Mouse (Mus musculus) forebrain, embryonic 13.5 days (tissue): ENCODE data around the gene Agpat1. TPM values are rescaled to one million over a fixed set of nuclear protein-coding genes. Genes with fewer than 3 reads are reported as not detected.

ENCODE experiments used
- ATAC-seq: fragments of 200-750 bp; cut with Nextera tagmentation; 2 replicates; pipeline ENCODE4 v1.8.0; 2017
- H3K27ac ChIP-seq: fragments of 300-500 bp; sonication (generic); 2 replicates; pipeline ENCODE4 v1.5.1; 2015; ENCODE audit warnings: inconsistent platforms, mild to moderate bottlenecking, moderate library complexity
- H3K27me3 ChIP-seq: fragments of 300-500 bp; sonication (generic); 2 replicates; pipeline ENCODE4 v1.6.1; 2015; ENCODE audit warnings: mild to moderate bottlenecking, inconsistent platforms
- H3K36me3 ChIP-seq: fragments of 300-500 bp; sonication (generic); 2 replicates; pipeline ENCODE4 v1.6.1; 2015; ENCODE audit warnings: mild to moderate bottlenecking, inconsistent platforms; ENCODE audit not compliant: poor library complexity, severe bottlenecking
- H3K4me1 ChIP-seq: fragments of 300-500 bp; sonication (generic); 2 replicates; pipeline ENCODE4 v1.6.1; 2015; ENCODE audit warnings: inconsistent platforms
- H3K4me2 ChIP-seq: fragments of 300-500 bp; sonication (generic); 2 replicates; pipeline ENCODE4 v1.6.1; 2015; ENCODE audit warnings: inconsistent platforms, mild to moderate bottlenecking, moderate library complexity
- H3K4me3 ChIP-seq: fragments of 300-500 bp; sonication (generic); 2 replicates; pipeline ENCODE4 v1.5.1; 2015; ENCODE audit warnings: mild to moderate bottlenecking, inconsistent platforms
- H3K9ac ChIP-seq: fragments of 300-500 bp; sonication (generic); 2 replicates; pipeline ENCODE4 v1.6.1; 2015; ENCODE audit warnings: mild to moderate bottlenecking, inconsistent platforms
- H3K9me3 ChIP-seq: fragments of 300-500 bp; sonication (generic); replicated peaks from 2 replicates; pipeline ENCODE4 v1.6.1; 2016; ENCODE audit warnings: inconsistent platforms
- WGBS: fragments of 180-500 bp; shearing (Covaris S2); methylation state at CpG from one replicate; pipeline ENCODE4 v1.1.7; 2015; 5-methylcytosine and 5-hydroxymethylcytosine counted together
- polyA plus RNA-seq: library from polyadenylated mRNA; unstranded; fragments of >200 nt; fragmentation: Nextera tagmentation; extraction: Ambion mirVana; gene quantifications from 2 replicates; pipeline ENCODE4 v1.2.1, GENCODE M21; 2015

Gene Agpat1
- polyA plus RNA-seq, 1 experiment from 2014 or later: 74.4 TPM

- Histone ChIP-seq H3K9ac (peak overlapping the region; percentile 93), H3K4me3 (peak overlapping the region; percentile 69), H3K36me3 (no peaks in the 10 kb centered on the region), H3K9me3 (no peaks in the 10 kb centered on the region), H3K27me3 (no peaks in the 10 kb centered on the region), H3K4me1 (peaks cover 51% of the 10 kb centered on the region), H3K4me2 (peak overlapping the region; percentile 89), H3K27ac (peak overlapping the region; percentile 99)
- under 1% methylated on average over 50 of the region's 50 CpGs for WGBS
- ATAC-seq: peak; percentile 86
Measured at GRCm38 (mm10) chr17:34587423-34587811, 16.6 kb upstream of the Agpat1 start.

GRCm38 (mm10) chr17:34587814-34588213 lies 16.2 kb upstream of the Agpat1 start:
- H3K27ac ChIP-seq: peak overlapping the region; percentile 99
- 4% methylated on average over 19 of the region's 19 CpGs for WGBS
- no peak for ATAC-seq
- peak overlapping the region; percentile 89 for H3K4me2 ChIP-seq
- H3K4me3 ChIP-seq: peak overlapping the region; percentile 69
- peak overlapping the region; percentile 93 for H3K9ac ChIP-seq
- H3K9me3 ChIP-seq: no peaks in the 10 kb centered on the region
- H3K36me3 ChIP-seq: no peaks in the 10 kb centered on the region
- H3K27me3 ChIP-seq: no peaks in the 10 kb centered on the region
- peaks cover 54% of the 10 kb centered on the region for H3K4me1 ChIP-seq

DNA sequence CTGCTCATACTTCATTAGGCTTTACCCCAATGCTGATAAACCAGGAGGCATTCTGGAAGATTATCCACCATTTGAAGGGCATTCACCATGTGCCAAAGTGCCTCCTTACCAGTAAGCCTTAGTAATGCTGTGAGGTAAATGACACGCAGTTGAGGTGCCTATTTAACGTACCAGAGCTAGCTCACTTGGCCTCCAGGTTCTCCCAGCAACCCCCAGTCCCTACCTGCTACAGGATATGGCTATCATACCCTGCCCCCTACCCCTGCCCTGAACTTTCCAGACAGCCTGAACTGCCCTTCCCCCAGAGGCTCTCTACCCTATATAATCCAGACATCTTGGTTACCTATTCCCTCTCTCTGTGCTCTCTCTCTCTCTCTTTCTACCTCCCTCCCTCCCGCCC lies 15.3 kb upstream of the Agpat1 start:
- Histone ChIP-seq H3K36me3 (no peaks in the 10 kb centered on the region), H3K4me3 (no peak overlapping the region), H3K4me1 (peaks cover 64% of the 10 kb centered on the region), H3K27me3 (no peaks in the 10 kb centered on the region), H3K9me3 (no peaks in the 10 kb centered on the region), H3K27ac (no peak overlapping the region), H3K9ac (no peak overlapping the region), H3K4me2 (0 out of 2 replicates have a peak overlapping the region, but pooled peaks have one; percentile 89)
- WGBS: 61% methylated on average over 3 of the region's 3 CpGs
- ATAC-seq: no peak

- Histone ChIP-seq H3K4me2 (0 out of 2 replicates have a peak overlapping the region, but pooled peaks have one; percentile 8), H3K9me3 (no peaks in the 10 kb centered on the region), H3K4me3 (no peak overlapping the region), H3K36me3 (peaks cover 3% of the 10 kb centered on the region), H3K4me1 (peaks cover 68% of the 10 kb centered on the region), H3K9ac (no peak overlapping the region), H3K27ac (no peak overlapping the region; the same call in 1 of the 2 replicates), H3K27me3 (no peaks in the 10 kb centered on the region)
- ATAC-seq: no peak
- 53% methylated on average over 7 of the region's 7 CpGs for WGBS
Measured at GRCm38 (mm10) chr17:34589206-34589605, 14.9 kb upstream of the Agpat1 start.

GRCm38 (mm10) chr17:34589681-34590101 lies 14.4 kb upstream of the Agpat1 start, which contains the start of gene Gpsm3:
Gpsm3 (plus strand) TSS chr17:34589806.
- Histone ChIP-seq H3K36me3 (peaks cover 8% of the 10 kb centered on the region), H3K9me3 (no peaks in the 10 kb centered on the region), H3K4me2 (peak within 1 kb of the TSS; percentile 97), H3K27me3 (no peaks in the 10 kb centered on the region), H3K27ac (peak within 1 kb of the TSS; percentile 99), H3K4me1 (peaks cover 73% of the 10 kb centered on the region), H3K9ac (no peak within 1 kb of the TSS; the same call in 1 of the 2 replicates), H3K4me3 (no peak within 1 kb of the TSS)
- no peak for ATAC-seq
- WGBS: 48% methylated on average over 7 of the region's 7 CpGs

DNA sequence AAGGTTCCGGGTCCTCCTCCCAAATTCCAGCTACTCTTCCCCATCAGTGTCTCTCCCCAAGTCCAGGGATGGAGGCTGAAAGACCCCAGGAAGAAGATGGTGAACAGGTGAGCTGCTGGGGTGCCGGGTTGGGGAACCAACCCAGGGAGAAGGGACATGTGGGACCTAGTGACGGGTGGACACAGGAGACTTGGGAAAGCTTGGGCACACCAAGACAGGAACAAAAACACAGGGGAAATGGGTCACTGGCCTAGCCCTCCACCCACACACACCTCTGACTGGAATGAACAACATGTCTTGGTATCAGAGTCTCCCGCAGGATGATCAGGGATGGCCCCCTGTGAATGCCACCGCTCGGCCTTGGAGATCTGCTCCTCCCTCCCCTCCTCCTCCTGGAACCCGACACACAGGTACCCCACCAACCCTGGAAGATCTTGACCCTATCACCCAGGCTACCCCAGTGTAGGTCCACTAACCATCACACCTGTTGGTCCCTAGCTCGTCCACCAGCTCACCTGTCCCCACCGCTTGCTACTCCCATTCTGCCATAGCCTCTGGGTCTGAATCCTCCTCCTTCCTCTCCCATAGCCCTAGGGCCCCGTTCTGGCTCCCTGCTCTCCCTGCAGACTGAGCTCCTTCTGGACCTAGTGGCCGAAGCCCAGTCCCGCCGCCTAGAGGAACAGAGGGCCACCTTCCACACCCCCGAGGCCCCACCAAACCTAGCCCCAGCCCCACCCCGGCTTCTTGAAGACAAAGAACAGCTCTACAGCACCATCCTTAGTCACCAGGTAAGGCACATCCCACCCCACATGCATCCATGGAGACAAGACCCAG lies 13.7 kb upstream of the Agpat1 start:
- no peak for ATAC-seq
- H3K27me3 ChIP-seq: no peaks in the 10 kb centered on the region
- peaks cover 78% of the 10 kb centered on the region for H3K4me1 ChIP-seq
- H3K4me3 ChIP-seq: peak overlapping the region; percentile 85; the same call in 1 of the 2 replicates
- no peak overlapping the region; the same call in 1 of the 2 replicates for H3K9ac ChIP-seq
- H3K9me3 ChIP-seq: no peaks in the 10 kb centered on the region
- WGBS: 71% methylated on average over 15 of the region's 15 CpGs
- H3K4me2 ChIP-seq: peak overlapping the region; percentile 97
- peak overlapping the region; percentile 99 for H3K27ac ChIP-seq
- H3K36me3 ChIP-seq: peaks cover 14% of the 10 kb centered on the region

DNA sequence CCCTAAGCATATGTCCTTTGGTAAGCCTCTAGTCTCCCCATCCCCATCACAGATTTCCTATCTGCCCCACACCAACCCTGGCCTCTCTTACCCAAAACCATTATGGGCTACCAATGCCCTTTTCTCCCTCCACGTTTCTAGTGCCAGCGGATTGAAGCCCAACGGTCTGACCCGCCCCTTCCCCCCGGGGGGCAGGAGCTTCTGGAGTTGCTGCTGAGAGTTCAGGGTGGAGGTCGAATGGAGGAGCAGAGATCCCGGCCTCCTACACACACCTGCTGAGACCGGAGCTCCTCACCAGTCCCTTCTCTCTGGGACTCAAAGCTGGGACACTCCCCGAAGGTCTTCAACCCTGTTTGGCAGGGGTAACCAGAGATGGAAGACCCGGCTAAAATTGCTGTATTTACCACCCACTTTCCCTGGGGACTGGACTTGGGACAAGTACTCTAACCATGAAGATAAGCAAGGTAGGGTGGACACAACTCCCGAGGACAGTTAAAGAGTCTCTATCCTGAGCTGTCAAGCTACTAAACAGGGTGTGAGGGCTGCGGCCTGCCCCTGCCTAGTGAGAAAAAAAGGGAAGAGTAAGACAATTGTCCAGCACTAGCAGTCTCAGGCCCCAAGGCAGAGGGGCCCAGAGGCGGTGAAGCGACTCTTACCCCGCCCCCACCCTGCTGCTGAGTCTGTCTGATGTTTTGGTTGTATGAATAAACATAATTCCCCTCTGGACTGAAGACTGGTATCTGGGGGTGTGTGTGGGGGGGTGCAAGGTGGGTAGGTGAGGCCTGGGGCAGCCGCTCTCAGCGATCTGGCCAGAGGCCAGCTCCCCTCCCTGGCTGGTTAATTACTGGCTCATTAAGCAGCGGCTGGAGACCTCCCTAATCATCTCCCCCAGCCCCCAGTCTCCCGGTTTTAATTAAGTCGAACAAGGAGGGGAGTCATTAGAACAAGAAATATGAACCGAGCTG lies 12.8 kb upstream of the Agpat1 start, which contains the start of gene Pbx2:
Gene Pbx2, plus strand, starts transcription at position 238 of the 965 bp plus-strand sequence.
- Histone ChIP-seq H3K36me3 (peaks cover 24% of the 10 kb centered on the region), H3K9me3 (no peaks in the 10 kb centered on the region), H3K4me1 (peaks cover 75% of the 10 kb centered on the region), H3K4me2 (peak within 1 kb of the TSS; percentile 97), H3K4me3 (peak within 1 kb of the TSS; percentile 85), H3K27ac (peak within 1 kb of the TSS; percentile 99), H3K9ac (peak within 1 kb of the TSS; percentile 99), H3K27me3 (no peaks in the 10 kb centered on the region)
- 3% methylated on average over 21 of the region's 21 CpGs for WGBS
- ATAC-seq: peak; percentile 6; the same call in 1 of the 2 replicates

- Histone ChIP-seq H3K4me3 (peak overlapping the region; percentile 85), H3K9ac (peak overlapping the region; percentile 99), H3K9me3 (no peaks in the 10 kb centered on the region), H3K27me3 (no peaks in the 10 kb centered on the region), H3K4me2 (peak overlapping the region; percentile 97), H3K4me1 (peaks cover 72% of the 10 kb centered on the region), H3K27ac (peak overlapping the region; percentile 99), H3K36me3 (peaks cover 24% of the 10 kb centered on the region)
- WGBS: 0% methylated on average over 17 of the region's 35 CpGs
- ATAC-seq: peak; percentile 44
Measured at GRCm38 (mm10) chr17:34591994-34592375, 12.1 kb upstream of the Agpat1 start.

DNA sequence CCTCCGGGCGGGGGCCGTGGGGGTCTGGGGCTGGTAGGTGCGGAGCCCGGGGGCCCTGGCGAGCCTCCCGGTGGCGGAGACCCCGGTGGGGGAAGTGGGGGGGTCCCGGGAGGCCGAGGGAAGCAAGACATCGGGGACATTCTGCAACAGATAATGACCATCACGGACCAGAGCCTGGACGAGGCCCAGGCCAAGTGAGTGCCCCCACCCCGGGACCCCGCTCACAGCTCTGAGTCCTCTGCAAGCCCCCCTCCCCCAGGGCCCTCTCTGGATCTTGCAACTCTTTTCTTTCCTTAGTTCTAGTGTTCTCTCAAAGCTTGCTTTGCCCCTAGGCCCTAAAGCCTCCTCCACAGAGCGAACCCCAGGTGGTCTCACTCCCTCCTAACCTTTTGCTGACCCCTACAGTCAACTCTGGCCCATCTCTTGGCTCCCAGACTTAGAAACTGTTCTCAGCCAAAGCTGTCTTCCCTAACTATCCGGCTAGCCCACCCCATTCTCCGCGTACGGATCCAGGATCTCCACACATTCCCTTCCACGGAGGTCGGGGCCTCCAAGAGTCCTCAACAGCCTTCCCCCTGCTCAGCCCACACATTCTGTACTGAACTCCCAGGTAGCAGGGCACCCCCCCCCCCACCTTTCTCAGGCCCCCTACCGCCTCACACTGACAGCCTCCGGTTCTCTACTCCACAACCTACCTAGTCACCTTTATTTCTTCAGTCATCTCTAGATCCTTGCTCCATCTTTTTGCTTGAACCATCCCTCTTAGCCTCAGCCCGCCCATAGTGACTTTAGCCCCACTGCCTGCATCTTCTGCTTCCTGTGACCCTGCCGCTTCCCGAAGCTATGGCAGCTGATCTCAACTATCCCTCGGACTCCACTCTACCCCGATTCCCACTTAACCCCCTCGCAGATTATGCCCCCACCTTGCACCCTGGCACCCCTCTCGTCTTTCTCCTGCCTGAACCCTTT lies 11.2 kb upstream of the Agpat1 start:
- Histone ChIP-seq H3K4me1 (peaks cover 73% of the 10 kb centered on the region), H3K4me3 (peak overlapping the region; percentile 85), H3K27ac (peak overlapping the region; percentile 99), H3K9ac (peak overlapping the region; percentile 99), H3K4me2 (peak overlapping the region; percentile 97), H3K9me3 (no peaks in the 10 kb centered on the region), H3K36me3 (peaks cover 24% of the 10 kb centered on the region), H3K27me3 (no peaks in the 10 kb centered on the region)
- WGBS: 1% methylated on average over 29 of the region's 32 CpGs
- ATAC-seq: peak; percentile 25; the same call in 1 of the 2 replicates

GRCm38 (mm10) chr17:34593752-34594525 lies 10.1 kb upstream of the Agpat1 start:
- no peaks in the 10 kb centered on the region for H3K27me3 ChIP-seq
- H3K4me3 ChIP-seq: peak overlapping the region; percentile 85
- no peak for ATAC-seq
- 46% methylated on average over 32 of the region's 34 CpGs for WGBS
- H3K9me3 ChIP-seq: no peaks in the 10 kb centered on the region
- H3K9ac ChIP-seq: peak overlapping the region; percentile 99
- H3K4me2 ChIP-seq: peak overlapping the region; percentile 97
- H3K4me1 ChIP-seq: peaks cover 67% of the 10 kb centered on the region
- peaks cover 24% of the 10 kb centered on the region for H3K36me3 ChIP-seq
- peak overlapping the region; percentile 99 for H3K27ac ChIP-seq
